ENCODE assay signal across 8 mouse cellular contexts in genomic region chrX:13346011-13346631, GRCm38 (mm10).
DNase-seq lines count a peak whose midpoint lies in the region; ATAC-seq lines count a peak whose summit lies in the region.

No protein-coding gene starts in this region.

- H3K27ac ChIP-seq in kidney, embryonic 16.5 days (ENCODE audit: low read length) = peak overlapping the region; percentile 89
- H3K27ac ChIP-seq in embryonic facial prominence, embryonic 13.5 days = peak overlapping the region; percentile 91
- H3K27ac ChIP-seq in midbrain, embryonic 16.5 days (ENCODE audit: low read length) = peak overlapping the region; percentile 96

- DNase-seq in kidney, postnatal 14 days = no peak
- DNase-seq in R1 (ENCODE audit: low read depth, low spot score) = peak; percentile 43
- peak; percentile 7 to 30 for DNase-seq in layer of hippocampus, postnatal 10 days (ENCODE audit: low spot score in 2 of 2)
- no peak for DNase-seq in urinary bladder, postnatal 25 days (ENCODE audit: low spot score)
- DNase-seq in ovary, postnatal 10 days (ENCODE audit: low spot score) = no peak

- H3K9me3 ChIP-seq in kidney, embryonic 16.5 days (ENCODE audit: low read length) = no peaks in the 10 kb centered on the region
- no peaks in the 10 kb centered on the region for H3K9me3 ChIP-seq in embryonic facial prominence, embryonic 13.5 days
- no peaks in the 10 kb centered on the region for H3K9me3 ChIP-seq in midbrain, embryonic 16.5 days (replicated peaks; ENCODE audit: control insufficient read depth, low read length, poor library complexity, severe bottlenecking)

- H3K4me1 ChIP-seq in kidney, embryonic 16.5 days (ENCODE audit: insufficient read depth, low read length) = peaks cover 13% of the 10 kb centered on the region; the same call in 1 of the 2 replicates
- H3K4me1 ChIP-seq in embryonic facial prominence, embryonic 13.5 days = peaks cover 18% of the 10 kb centered on the region
- H3K4me1 ChIP-seq in midbrain, embryonic 16.5 days (ENCODE audit: control insufficient read depth, insufficient read depth, low read length) = peaks cover 13% of the 10 kb centered on the region

- peak; percentile 53 for ATAC-seq in kidney, embryonic 16.5 days (ENCODE audit: low FRiP score, low TSS enrichment)
- 0 out of 2 replicates have a peak, but pooled peaks have one; percentile 32 for ATAC-seq in embryonic facial prominence, embryonic 13.5 days (ENCODE audit: insufficient number of reproducible peaks, insufficient read depth, low FRiP score, low TSS enrichment, low read depth)
- peak; percentile 67 for ATAC-seq in midbrain, embryonic 16.5 days

- 7% methylated on average over 21 of the region's 21 CpGs for whole genome bisulfite sequencing in kidney, embryonic 16.5 days
- 11% methylated on average over 21 of the region's 21 CpGs for WGBS in embryonic facial prominence, embryonic 13.5 days
- 8% methylated on average over 19 of the region's 21 CpGs for WGBS in midbrain, embryonic 16.5 days

- H3K4me3 ChIP-seq in kidney, embryonic 16.5 days (ENCODE audit: low read length) = peak overlapping the region; percentile 44
- H3K4me3 ChIP-seq in embryonic facial prominence, embryonic 13.5 days = peak overlapping the region; percentile 42
- peak overlapping the region; percentile 41 for H3K4me3 ChIP-seq in midbrain, embryonic 16.5 days (ENCODE audit: low read depth, low read length)

- peak overlapping the region; percentile 52 for H3K4me2 ChIP-seq in kidney, embryonic 16.5 days (replicated peaks; ENCODE audit: low read depth, low read length)
- H3K4me2 ChIP-seq in embryonic facial prominence, embryonic 13.5 days = peak overlapping the region; percentile 58
- peak overlapping the region; percentile 51 for H3K4me2 ChIP-seq in midbrain, embryonic 16.5 days (ENCODE audit: low read length)

- peaks cover 11% of the 10 kb centered on the region; the same call in 1 of the 2 replicates for H3K27me3 ChIP-seq in kidney, embryonic 16.5 days (ENCODE audit: insufficient read depth, low read length)
- H3K27me3 ChIP-seq in embryonic facial prominence, embryonic 13.5 days = peaks cover 32% of the 10 kb centered on the region
- H3K27me3 ChIP-seq in midbrain, embryonic 16.5 days (ENCODE audit: control insufficient read depth, insufficient read depth, low read depth, low read length) = no peaks in the 10 kb centered on the region

- H3K9ac ChIP-seq in kidney, embryonic 16.5 days (replicated peaks; ENCODE audit: low read length) = peak overlapping the region; percentile 46; the same call in 1 of the 2 replicates
- peak overlapping the region; percentile 58; the same call in 1 of the 2 replicates for H3K9ac ChIP-seq in embryonic facial prominence, embryonic 13.5 days
- peak overlapping the region; percentile 63 for H3K9ac ChIP-seq in midbrain, embryonic 16.5 days (ENCODE audit: low read depth, low read length)

- H3K36me3 ChIP-seq in kidney, embryonic 16.5 days (ENCODE audit: insufficient read depth, low read length) = no peaks in the 10 kb centered on the region
- no peaks in the 10 kb centered on the region for H3K36me3 ChIP-seq in embryonic facial prominence, embryonic 13.5 days
- no peaks in the 10 kb centered on the region for H3K36me3 ChIP-seq in midbrain, embryonic 16.5 days (ENCODE audit: control insufficient read depth, insufficient read depth, low read length)

Comparison
In these comparisons a context has a peak if more than half of its experiments do, and no peak if none do; other contexts are left out.
1. DNase-seq: peak in R1 (single experiment) and layer of hippocampus, postnatal 10 days (2 of 2); none in kidney, postnatal 14 days (single experiment), urinary bladder, postnatal 25 days (single experiment) and ovary, postnatal 10 days (single experiment).
2. Peak in every context shown above with its lines, with median percentiles within 50 percentile points of each other: ATAC-seq, H3K27ac ChIP-seq, H3K4me2 ChIP-seq, H3K4me3 ChIP-seq and H3K9ac ChIP-seq.